Mouse (Mus musculus) cerebellum, adult 2 months (tissue): Measurements from ENCODE around the gene 1600012H06Rik.
"Not testable (repeated sequence)": the region's sequence is repeated elsewhere in the genome, so short reads cannot be mapped to it uniquely, and the experiment has no call there.

Experiments
- CTCF ChIP-seq: fragments of 200-500 bp; IDR thresholded peaks from 2 replicates; pipeline ENCODE4 v1.5.1; 2011; ENCODE audit warnings: low read depth, mild to moderate bottlenecking, control low read depth, low read length, moderate library complexity, borderline replicate concordance; ENCODE audit not compliant: insufficient read depth
- POLR2A ChIP-seq: fragments of 200-500 bp; IDR thresholded peaks from 2 replicates; pipeline ENCODE4 v1.6.1; 2011; ENCODE audit warnings: low read length, control low read depth, borderline replicate concordance; ENCODE audit not compliant: insufficient read depth

- TF ChIP-seq CTCF, POLR2A: not testable (repeated sequence)
Measured at GRCm38 (mm10) chr17:14895058-14895457, 47.9 kb upstream of the 1600012H06Rik start.
